Mouse (Mus musculus): ENCODE results near the gene Nt5c3b.

Nt5c3b gene

GRCm38 (mm10) chr11:100441797-100442196, at the start of gene Nt5c3b, which contains the start of gene Klhl10:
Gene Nt5c3b (minus strand): TSS chr11:100441808.
Gene Klhl10 (plus strand): TSS chr11:100441917.
- DNase-seq: no peak

GRCm38 (mm10) chr11:100490951-100491350, 49.3 kb upstream of the Nt5c3b start:
- DNase-seq: no peak

GRCm38 (mm10) chr11:100485801-100486538, 44.4 kb upstream of the Nt5c3b start:
- peak; percentile 57 to 64 for DNase-seq

- no peak for DNase-seq
Measured at GRCm38 (mm10) chr11:100484461-100484860, 42.9 kb upstream of the Nt5c3b start.

- DNase-seq: no peak
Measured at GRCm38 (mm10) chr11:100479152-100479551, 37.5 kb upstream of the Nt5c3b start.

GRCm38 (mm10) chr11:100476281-100476680, 34.7 kb upstream of the Nt5c3b start:
- DNase-seq: no peak

GRCm38 (mm10) chr11:100472935-100473295, 31.3 kb upstream of the Nt5c3b start:
- no peak for DNase-seq

- peak; percentile 83 to 94 for DNase-seq
Measured at GRCm38 (mm10) chr11:100472197-100472934, 30.8 kb upstream of the Nt5c3b start, which contains the start of gene Klhl11. Gene Klhl11 (minus strand): TSS chr11:100472741.

- DNase-seq: peak in 1 of 2 experiments; percentile 14
Measured at GRCm38 (mm10) chr11:100471352-100472196, 30.0 kb upstream of the Nt5c3b start.

- DNase-seq: no peak
Measured at GRCm38 (mm10) chr11:100465833-100466232, 24.2 kb upstream of the Nt5c3b start.

- DNase-seq: no peak
Measured at GRCm38 (mm10) chr11:100465229-100465792, 23.7 kb upstream of the Nt5c3b start.

GRCm38 (mm10) chr11:100462699-100463098, 21.1 kb upstream of the Nt5c3b start:
- DNase-seq: peak; percentile 23 to 29

GRCm38 (mm10) chr11:100457711-100458110, 16.1 kb upstream of the Nt5c3b start:
- no peak for DNase-seq

GRCm38 (mm10) chr11:100457247-100457646, 15.6 kb upstream of the Nt5c3b start:
- DNase-seq: no peak

- DNase-seq: no peak
Measured at GRCm38 (mm10) chr11:100442625-100443024, 1.0 kb upstream of the Nt5c3b start.

GRCm38 (mm10) chr11:100440691-100441522, 701 bp downstream of the Nt5c3b start:
- DNase-seq: peak; percentile 89

GRCm38 (mm10) chr11:100437901-100438300, 3.7 kb downstream of the Nt5c3b start:
- DNase-seq: no peak

GRCm38 (mm10) chr11:100435678-100436246, 5.8 kb downstream of the Nt5c3b start:
- no peak for DNase-seq

- no peak for DNase-seq
Measured at GRCm38 (mm10) chr11:100432002-100432401, 9.6 kb downstream of the Nt5c3b start.

GRCm38 (mm10) chr11:100430052-100430451, 11.6 kb downstream of the Nt5c3b start:
- no peak for DNase-seq

- peak; percentile 32 to 40 for DNase-seq
Measured at GRCm38 (mm10) chr11:100428612-100429199, 12.9 kb downstream of the Nt5c3b start.

Data from cerebellum, adult 18-20 months (tissue).